Mouse (Mus musculus) olfactory bulb, adult 2 months (tissue): ENCODE data around the gene Gm45785. TPM values are rescaled to one million over a fixed set of nuclear protein-coding genes. Genes with fewer than 3 reads are reported as not detected.

Experiments used
- H3K27ac ChIP-seq: fragments of 200-500 bp; 2 replicates; pipeline ENCODE4 v1.5.1; 2012; ENCODE audit warnings: low read depth, low read length; ENCODE audit not compliant: insufficient read depth
- H3K4me1 ChIP-seq: fragments of 200-500 bp; 2 replicates; pipeline ENCODE4 v1.6.1; 2012; ENCODE audit warnings: low read length; ENCODE audit not compliant: control insufficient read depth, insufficient read depth
- H3K4me3 ChIP-seq: fragments of 200-500 bp; 2 replicates; pipeline ENCODE4 v1.5.1; 2012; ENCODE audit warnings: mild to moderate bottlenecking, low read depth, low read length, moderate library complexity; ENCODE audit not compliant: insufficient read depth
- CTCF ChIP-seq: fragments of 200-500 bp; IDR thresholded peaks from 2 replicates; pipeline ENCODE4 v1.5.1; 2012; ENCODE audit warnings: low read depth, mild to moderate bottlenecking, low read length, moderate library complexity; ENCODE audit not compliant: insufficient read depth
- POLR2A ChIP-seq: fragments of 200-500 bp; IDR thresholded peaks from 2 replicates; pipeline ENCODE4 v1.6.1; 2012; ENCODE audit warnings: mild to moderate bottlenecking, low read depth, low read length, moderate library complexity; ENCODE audit not compliant: insufficient read depth
- WGBS: fragments of 180-500 bp; shearing (Covaris S2); methylation state at CpG from one replicate; pipeline ENCODE4 v1.1.7; 2018; 5-methylcytosine and 5-hydroxymethylcytosine counted together
- polyA plus RNA-seq: library from polyadenylated mRNA; stranded (reverse); fragments of >200 nt; gene quantifications from 2 replicates; pipeline ENCODE4 v1.2.4, GENCODE M21; 2012; ENCODE audit warnings: low replicate concordance; ENCODE audit not compliant: missing spikeins, insufficient read depth, insufficient read length

Gene Gm45785
- polyA plus RNA-seq, 1 experiment: not detected

DNA sequence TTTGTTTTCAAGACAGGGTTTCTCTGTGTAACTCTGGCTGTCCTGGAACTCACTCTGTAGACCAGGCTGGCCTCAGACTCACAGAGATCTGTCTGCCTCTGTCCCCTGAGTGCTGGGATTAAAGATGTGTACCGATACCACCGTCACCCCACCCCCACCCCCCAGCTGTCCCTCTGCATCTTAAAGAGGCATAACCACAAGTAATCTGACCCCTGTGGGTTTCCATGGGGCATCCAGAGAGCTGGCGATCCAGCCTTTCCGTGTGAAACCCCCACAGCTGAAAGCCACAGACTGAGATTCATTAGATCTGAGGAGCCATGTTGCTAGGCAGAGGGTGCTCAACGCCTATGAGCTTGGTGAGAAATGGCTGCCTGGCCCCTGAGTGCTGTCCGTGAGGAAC, 3.9 kb upstream of the Gm45785 start:
- TF ChIP-seq POLR2A: no peak
- TF ChIP-seq CTCF: no peak

GRCm38 (mm10) chr7:140858746-140859145, 2.6 kb upstream of the Gm45785 start:
- H3K4me1 ChIP-seq: peaks cover 32% of the 10 kb centered on the region
- H3K27ac ChIP-seq: no peak overlapping the region
- H3K4me3 ChIP-seq: peak overlapping the region; percentile 71; the same call in 1 of the 2 replicates
- WGBS: 94% methylated on average over 8 of the region's 8 CpGs
- TF ChIP-seq CTCF: no peak
- TF ChIP-seq POLR2A: no peak

More for the DNA sequence above, 3.9 kb upstream of the Gm45785 start:
- H3K27ac ChIP-seq: no peak overlapping the region
- H3K4me1 ChIP-seq: peaks cover 29% of the 10 kb centered on the region
- 79% methylated on average over 6 of the region's 6 CpGs for WGBS
- no peak overlapping the region for H3K4me3 ChIP-seq

- Histone ChIP-seq H3K4me3 (peak within 1 kb of the TSS; percentile 71), H3K4me1 (peaks cover 32% of the 10 kb centered on the region), H3K27ac (peak within 1 kb of the TSS; percentile 68)
- 25% methylated on average over 40 of the region's 40 CpGs for WGBS
- TF ChIP-seq CTCF: no peak
- no peak for TF ChIP-seq POLR2A
Observed at GRCm38 (mm10) chr7:140857550-140858505, 1.7 kb upstream of the Gm45785 start, which contains the start of gene Bet1l. Gene Bet1l, minus strand, starts transcription at chr7:140857577.

DNA sequence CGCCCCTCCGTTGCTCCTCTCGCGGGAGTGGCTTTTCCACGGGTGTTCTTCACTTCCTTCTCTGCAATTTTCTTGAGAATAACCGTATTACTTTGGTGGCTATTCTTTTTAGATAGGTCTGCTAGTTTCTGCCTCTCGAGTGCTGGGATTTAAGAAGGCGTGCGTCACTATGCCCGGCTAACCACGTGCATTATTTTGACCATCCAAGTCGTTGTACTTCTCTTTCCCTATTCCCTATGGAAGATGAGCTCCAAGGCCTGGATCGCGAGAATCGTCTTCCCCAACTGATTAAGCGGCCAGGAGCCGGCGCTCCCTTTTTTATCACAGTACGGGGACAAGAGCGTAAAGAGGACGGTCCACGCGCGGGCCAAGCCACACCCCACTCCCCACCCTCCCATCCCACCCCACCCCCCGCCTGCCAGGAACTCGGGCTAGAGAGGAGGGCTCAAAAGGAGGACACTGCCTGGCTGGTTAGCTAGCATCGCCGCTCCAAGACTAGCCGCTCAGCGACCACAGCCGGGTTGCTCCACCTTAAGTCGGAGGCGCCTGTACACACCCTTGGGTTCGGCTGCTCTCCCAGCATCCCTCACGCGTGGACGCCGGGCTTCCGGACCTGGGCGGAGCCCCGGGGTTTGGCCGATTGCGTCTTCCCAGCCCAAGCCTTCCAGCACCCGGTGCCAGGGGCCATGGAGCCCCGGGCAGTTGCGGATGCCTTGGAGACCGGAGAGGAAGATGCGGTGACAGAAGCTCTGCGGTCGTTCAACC, 836 bp upstream of the Gm45785 start, which contains the start of gene Ric8a:
Gene Ric8a (plus strand): TSS at position 173 of the 765 bp plus-strand sequence.
- Histone ChIP-seq H3K4me1 (peaks cover 32% of the 10 kb centered on the region), H3K4me3 (peak within 1 kb of the TSS; percentile 71), H3K27ac (peak within 1 kb of the TSS; percentile 68)
- no peak for TF ChIP-seq CTCF
- peak; percentile 64 for TF ChIP-seq POLR2A
- under 1% methylated on average over 50 of the region's 50 CpGs for WGBS

DNA sequence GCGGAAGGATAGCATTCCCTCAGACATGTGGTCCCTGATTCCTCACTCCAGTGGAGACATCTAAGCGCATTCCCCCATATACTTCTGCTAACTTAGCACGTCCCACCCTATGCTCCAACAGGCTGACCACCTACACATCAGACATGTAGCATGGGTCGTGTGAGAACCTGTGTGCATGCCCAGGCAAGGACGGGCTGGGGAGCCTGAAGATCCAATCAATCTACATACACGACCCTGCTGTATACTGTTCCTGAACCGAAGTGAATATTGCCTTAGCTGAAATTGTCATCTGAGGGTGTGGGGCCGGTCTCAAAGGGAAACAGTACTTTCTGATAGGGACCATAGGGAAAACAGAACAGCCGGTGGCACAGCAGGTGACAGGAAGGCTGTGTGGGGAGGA, 950 bp downstream of the Gm45785 start:
- WGBS: 65% methylated on average over 9 of the region's 9 CpGs
- H3K27ac ChIP-seq: no peak overlapping the region
- peak overlapping the region; percentile 71; the same call in 1 of the 2 replicates for H3K4me3 ChIP-seq
- TF ChIP-seq CTCF (no peak), POLR2A (no peak)
- H3K4me1 ChIP-seq: peaks cover 32% of the 10 kb centered on the region

GRCm38 (mm10) chr7:140854483-140854882, 1.6 kb downstream of the Gm45785 start:
- TF ChIP-seq CTCF (no peak), POLR2A (no peak)
- no peak overlapping the region for H3K27ac ChIP-seq
- no peak overlapping the region for H3K4me3 ChIP-seq
- peaks cover 29% of the 10 kb centered on the region for H3K4me1 ChIP-seq
- 92% methylated on average over 18 of the region's 18 CpGs for WGBS

- Histone ChIP-seq H3K4me1 (peaks cover 18% of the 10 kb centered on the region), H3K4me3 (no peak overlapping the region), H3K27ac (no peak overlapping the region)
- 82% methylated on average over 9 of the region's 9 CpGs for WGBS
- TF ChIP-seq CTCF: no peak
- TF ChIP-seq POLR2A: no peak
Observed at GRCm38 (mm10) chr7:140853386-140853785, 2.7 kb downstream of the Gm45785 start.

DNA sequence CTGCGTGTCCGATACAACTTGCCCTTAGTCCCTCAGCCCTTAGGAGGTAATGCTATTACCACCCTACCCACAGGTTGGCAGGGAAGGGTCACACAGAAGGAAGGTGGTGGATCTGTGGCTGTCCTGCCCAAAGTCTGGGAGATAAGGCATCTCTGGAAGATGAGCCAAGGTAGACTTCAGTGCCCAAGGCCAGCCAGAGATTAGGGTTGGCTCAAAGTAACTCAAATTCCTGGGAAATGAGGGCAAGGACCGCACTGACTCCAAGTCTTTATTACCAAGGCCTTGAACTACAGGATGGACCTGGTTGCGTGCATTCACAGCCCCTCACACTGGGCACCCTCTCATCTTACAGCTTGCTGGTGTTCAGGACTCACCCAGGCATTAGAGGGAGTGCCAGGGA, 4.2 kb downstream of the Gm45785 start:
- 94% methylated on average over 4 of the region's 4 CpGs for WGBS
- H3K27ac ChIP-seq: no peak overlapping the region
- TF ChIP-seq POLR2A (no peak), CTCF (no peak)
- H3K4me3 ChIP-seq: no peak overlapping the region
- peaks cover 10% of the 10 kb centered on the region for H3K4me1 ChIP-seq

DNA sequence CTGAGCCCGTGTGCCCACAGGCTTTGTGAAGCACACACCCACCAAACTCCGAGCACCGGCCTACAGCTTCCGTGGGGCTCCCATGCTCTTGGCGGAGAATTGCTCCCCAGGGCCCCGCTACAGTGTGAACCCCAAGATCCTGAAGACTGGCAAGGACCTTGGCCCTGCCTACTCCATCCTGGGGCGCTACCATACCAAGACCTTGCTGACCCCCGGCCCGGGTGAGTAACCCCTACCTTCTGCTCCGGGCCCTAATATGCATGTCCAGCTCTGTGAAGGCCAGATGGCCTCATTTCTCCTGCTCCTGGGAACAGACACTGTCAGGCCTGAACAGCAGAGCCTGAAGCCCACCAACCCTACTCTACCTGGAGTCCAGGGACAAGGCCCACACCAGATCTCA, 7.5 kb downstream of the Gm45785 start:
- TF ChIP-seq CTCF (no peak), POLR2A (no peak)
- Histone ChIP-seq H3K4me1 (no peaks in the 10 kb centered on the region; the same call in 1 of the 2 replicates), H3K4me3 (no peak overlapping the region), H3K27ac (no peak overlapping the region)
- WGBS: 92% methylated on average over 10 of the region's 10 CpGs
